Mouse (Mus musculus): ENCODE results near the gene Galntl5.
"Not testable (repeated sequence)": the region's sequence is repeated elsewhere in the genome, so short reads cannot be mapped to it uniquely, and the experiment has no call there.

Galntl5 gene

DNA sequence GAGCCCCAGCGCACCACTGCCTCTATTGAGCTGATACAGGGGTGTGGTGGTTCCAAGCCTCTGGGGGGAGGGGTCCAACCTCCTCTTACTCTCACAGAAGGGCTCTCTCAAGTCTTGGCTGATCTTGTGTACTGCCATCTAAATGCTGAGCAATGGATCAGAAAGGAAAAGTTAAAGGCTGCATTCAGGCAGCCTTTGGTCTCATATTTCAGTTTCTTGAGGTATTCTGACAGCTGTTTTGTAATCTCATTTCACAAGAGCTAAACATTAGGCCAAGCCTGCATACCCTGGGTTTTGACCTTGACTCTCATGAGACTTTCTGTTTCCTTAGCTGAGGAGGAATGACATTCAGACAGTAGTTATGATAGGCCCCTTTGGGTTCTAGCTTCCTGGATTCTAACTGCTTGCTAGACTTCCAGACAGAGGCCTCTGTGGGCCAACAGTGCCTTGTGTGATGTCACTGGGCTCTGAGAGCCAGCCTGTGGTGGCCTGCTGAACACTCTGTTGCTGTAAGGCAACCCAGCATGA is at the start of gene Galntl5:
TSS of gene Galntl5 (plus strand) at position 457 of the 528 bp plus-strand sequence.
- DNase-seq (ENCODE audit: low read depth, low spot score), result no peak

DNA sequence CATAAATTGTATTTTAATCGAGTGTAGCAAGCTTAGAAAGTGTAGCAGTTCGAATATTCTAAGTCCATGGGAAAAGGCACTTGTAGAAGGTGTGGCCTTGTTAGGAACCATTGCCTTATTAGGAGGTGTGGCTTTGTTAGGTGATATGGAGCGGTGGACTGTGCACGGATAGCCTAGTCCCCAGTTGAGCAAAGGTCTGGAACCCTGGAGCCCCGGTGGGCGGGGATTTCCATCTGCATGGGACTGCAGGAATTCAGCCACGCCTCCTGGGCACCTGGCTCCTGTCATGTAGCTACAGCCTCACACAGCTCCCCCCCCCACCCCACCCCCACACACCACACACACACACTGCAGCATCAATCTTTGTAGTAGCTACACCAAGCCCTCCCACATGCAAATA is 34.6 kb upstream of the Galntl5 start:
- peak; percentile 58 for DNase-seq (ENCODE audit: low read depth, low spot score)

DNA sequence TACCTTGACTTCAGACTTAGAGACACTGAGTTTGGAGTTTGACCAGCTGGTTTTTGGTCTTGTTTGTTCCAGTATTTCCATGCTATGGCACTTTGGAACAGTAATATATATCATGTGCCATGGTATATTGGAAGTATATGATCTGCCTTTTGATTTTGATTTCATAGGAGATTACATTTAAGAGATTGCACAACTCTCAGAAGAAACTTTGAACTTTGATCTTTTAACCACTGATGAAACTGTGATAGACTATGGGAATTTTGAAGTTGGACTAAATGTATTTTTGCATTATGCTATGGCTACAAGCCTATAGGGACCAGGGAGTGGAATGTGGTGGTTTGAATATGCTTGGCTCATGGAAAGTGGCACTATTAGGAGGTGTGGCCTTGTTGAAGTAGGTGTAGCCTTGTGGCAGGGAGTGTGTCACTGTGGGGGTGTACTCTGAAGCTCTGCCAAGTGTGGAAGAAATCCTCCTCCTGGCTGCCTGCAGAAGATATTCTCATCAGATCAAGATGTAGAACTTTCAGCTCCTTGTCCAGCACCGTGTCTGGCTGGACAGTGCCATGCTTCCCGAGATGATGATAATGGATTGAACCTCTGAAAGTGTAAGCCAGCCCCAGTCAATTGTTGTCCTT is 31.8 kb upstream of the Galntl5 start:
- no peak for DNase-seq (ENCODE audit: low read depth, low spot score)

DNA sequence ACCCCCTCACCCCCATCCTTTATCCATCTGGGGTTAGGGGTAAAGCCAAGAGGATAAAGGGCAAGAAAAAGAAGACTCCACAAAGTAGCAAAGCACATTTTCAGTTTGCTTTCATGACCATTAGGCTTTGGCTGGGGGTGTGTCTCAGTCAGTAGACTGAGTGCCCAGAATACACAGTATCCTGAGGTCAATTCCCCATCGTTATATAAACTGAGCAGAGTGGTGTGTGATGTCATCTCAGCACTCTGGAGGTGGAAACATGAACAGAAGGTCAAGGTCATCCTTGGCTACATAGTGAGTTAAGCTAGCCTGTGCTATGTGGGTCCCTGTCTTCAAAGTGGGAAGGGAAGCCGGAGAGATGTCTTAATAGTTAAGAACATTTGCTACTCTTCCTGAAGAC is 27.8 kb upstream of the Galntl5 start:
- no peak for DNase-seq (ENCODE audit: low read depth, low spot score)

- no peak for DNase-seq (ENCODE audit: low read depth, low spot score)
These were observed 27.3 kb upstream of the Galntl5 start for GRCm38 (mm10) chr5:25153996-25154395.

DNA sequence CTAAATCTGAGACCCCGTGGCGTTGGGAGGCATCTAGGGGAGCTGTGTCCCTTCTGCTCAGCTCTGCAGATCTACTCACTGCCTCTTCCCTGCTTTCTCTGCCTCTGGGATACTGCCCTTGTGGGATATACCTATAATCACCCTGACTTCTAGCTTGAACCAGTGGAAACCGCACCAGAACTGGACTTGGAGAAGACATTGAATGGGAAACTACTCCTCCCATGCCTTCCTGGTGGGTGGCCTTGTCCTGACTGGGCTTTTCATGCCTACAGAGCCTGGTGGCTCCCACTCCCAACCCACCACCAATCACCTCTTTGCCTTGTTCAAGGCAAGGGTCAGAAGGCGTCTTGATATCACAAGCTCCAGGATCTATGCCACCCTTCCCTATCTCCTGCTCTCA is 26.4 kb upstream of the Galntl5 start:
- DNase-seq (ENCODE audit: low read depth, low spot score), result no peak

- no peak for DNase-seq (ENCODE audit: low read depth, low spot score)
These were observed 25.9 kb upstream of the Galntl5 start for GRCm38 (mm10) chr5:25155351-25155750.

- DNase-seq (ENCODE audit: low read depth, low spot score), result peak; percentile 69
These were observed 24.1 kb upstream of the Galntl5 start for GRCm38 (mm10) chr5:25157136-25157535.

DNA sequence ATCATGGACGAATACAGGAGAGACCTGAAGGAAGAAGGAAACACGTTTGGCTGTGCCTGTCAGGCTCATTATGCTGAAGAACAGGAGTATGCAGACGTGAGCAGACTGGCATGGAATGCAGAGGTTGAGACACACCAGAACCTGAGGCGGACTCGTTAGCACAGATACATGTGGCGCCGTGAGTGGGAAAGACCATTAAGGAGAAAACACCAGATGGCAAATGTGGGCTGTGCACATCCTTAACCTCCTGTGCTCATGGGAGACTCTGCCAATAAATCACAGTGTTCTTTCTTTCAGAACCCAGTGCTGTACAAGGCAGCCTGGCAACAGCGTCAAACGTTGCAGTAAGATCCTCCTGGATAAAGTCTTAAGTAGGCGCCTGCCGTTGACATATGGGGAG is 20.7 kb upstream of the Galntl5 start:
- no peak for DNase-seq (ENCODE audit: low read depth, low spot score)

DNA sequence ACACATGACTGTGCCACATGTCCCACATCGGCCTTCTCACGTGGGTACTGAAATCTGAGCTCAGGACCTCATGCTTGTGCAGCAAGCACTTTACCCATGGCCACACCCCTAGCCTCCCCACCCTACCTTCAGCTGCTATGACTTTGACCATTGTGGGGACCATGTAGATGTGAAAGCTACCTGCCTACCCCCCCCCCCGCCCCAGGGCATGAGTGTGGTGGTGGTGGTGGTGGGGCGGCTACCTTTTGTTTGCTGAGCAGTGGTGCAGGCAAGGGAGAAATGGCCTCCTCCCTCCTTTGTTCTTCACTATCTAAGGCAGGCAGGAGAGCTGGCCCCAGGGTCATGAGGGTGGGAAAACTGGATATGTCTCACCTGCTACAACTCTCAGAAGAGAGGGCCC is 18.3 kb upstream of the Galntl5 start:
- no peak for DNase-seq (ENCODE audit: low read depth, low spot score)

DNA sequence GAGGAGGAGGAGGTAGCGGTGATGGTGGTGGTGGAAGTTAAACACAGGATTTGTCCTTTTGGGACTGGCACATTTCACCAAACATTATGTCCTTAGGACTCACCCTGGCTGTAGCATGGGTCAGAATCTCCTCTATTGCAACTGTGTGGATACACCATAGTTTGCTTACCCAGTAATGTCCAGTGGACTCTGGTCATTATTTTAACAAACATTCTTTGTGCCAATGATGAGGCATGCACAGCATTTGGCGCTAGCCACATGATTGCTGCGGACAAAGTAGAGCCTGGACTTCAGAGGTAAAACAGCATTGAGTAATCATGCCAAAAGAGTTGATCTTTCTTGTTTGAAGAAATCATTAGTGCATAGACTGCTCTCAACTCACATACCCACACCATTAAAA is 17.3 kb upstream of the Galntl5 start:
- DNase-seq (ENCODE audit: low read depth, low spot score), result no peak

DNA sequence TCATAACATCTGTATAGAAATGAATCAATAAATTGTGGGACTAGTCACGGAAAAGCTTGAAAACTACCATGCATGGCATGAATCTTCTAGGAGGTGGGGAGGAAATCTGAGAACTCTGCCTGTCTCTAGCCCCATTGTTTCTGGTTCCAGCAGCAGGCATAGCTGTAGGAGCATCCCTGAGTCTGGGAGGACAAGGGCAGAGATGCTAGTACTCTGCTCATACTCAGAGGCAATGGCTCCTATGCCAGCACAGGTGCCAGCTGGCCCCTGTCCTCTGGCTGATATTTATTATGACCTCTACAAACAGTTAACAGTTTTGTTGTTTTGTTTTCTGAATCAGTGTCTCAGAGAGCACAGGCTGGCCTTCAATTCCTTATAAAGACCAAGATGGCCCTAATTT is 16.9 kb upstream of the Galntl5 start:
- no peak for DNase-seq (ENCODE audit: low read depth, low spot score)

GRCm38 (mm10) chr5:25165102-25165788 is 16.0 kb upstream of the Galntl5 start:
- DNase-seq (ENCODE audit: low read depth, low spot score), result no peak

DNA sequence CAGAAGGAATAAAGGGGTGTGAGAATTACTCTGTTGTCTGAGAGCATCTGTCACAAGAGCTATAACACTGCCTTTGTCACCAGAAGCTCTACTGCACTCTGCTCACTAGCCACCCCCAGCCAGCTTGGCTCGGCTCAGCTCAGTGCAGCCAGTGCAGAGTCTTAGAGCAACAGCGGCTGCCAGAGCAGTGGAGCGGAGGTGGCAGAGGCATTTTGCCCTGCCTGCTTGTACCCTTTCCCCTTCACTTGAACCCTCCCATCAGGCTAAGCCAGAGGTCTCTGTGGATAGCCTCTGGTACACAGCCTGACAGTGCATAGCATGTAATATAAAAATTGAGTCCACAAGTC is 15.5 kb upstream of the Galntl5 start:
- DNase-seq (ENCODE audit: low read depth, low spot score), result no peak

DNA sequence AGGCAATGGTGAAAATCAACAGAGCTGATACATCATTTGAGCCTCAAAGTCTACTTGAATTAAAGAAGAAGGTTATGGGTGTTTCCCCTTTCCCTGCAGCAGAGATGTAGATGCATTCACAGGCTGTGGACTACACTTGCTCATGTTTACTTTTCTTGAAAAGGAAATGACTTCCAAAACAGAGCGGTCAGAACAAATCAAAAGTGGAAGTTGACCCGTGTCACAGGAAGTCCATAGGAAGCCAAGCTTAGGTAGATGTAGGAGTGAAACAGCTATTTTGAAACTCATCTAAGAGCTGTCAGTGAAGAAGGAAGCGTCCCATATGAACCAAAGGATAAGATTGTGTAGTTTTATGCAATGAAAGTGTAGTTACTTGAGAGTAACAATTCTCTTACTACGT is 14.6 kb upstream of the Galntl5 start:
- DNase-seq (ENCODE audit: low read depth, low spot score), result no peak

- not testable (repeated sequence) for DNase-seq (ENCODE audit: low read depth, low spot score)
These were observed 3.3 kb upstream of the Galntl5 start for GRCm38 (mm10) chr5:25177937-25178336.

- not testable (repeated sequence) for DNase-seq (ENCODE audit: low read depth, low spot score)
These were observed 2.7 kb upstream of the Galntl5 start for GRCm38 (mm10) chr5:25178543-25178942.

GRCm38 (mm10) chr5:25179284-25179683 is 2.0 kb upstream of the Galntl5 start:
- DNase-seq (ENCODE audit: low read depth, low spot score), result peak; percentile 44

DNA sequence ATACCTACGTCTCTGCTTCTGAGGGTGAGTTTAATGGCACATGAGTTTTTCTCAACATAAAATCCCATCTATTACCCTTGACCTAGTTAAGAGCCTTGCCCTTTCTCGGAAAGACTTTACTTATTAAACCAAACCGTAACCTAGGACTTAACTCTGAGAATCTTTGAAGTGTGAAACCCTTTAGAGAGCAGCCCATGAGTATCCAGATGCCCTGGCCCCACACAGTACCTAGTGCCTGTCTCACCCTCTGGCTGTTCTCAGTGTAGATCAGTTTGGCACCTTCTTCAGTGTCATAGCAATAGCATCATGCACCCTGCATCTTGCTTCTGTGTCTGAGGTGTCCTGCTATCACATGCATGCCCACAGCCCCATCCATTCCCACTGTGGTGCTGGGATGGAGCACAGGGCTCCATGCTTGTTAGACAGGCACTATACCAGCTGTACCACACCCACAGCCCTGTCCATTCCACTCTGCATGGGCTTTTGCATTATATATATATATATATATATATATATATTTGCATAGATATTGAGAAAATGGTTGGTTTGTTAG is 1.2 kb upstream of the Galntl5 start:
- no peak for DNase-seq (ENCODE audit: low read depth, low spot score)

- no peak for DNase-seq (ENCODE audit: low read depth, low spot score)
These were observed 2.3 kb downstream of the Galntl5 start for GRCm38 (mm10) chr5:25183595-25183994.

DNA sequence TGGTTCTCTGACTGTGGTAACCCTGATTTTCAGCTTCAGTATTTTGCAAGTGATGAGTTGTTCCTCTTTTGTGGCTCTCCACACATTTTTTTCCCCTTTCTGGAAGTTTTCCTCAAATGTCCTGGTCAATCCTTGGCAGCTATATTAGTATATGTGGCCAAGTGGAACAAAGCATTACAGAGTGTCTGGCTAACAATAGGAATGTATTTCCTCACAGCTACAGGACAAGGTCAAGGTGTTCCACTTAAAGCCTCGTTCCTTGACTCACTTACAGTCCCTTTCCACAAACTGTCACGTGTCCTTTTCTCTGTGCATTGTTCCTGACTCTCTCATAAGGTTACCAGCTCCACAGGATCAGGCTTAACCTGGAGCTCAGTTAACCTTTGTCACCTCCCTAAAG is 3.3 kb downstream of the Galntl5 start:
- DNase-seq (ENCODE audit: low read depth, low spot score), result peak; percentile 33

DNA sequence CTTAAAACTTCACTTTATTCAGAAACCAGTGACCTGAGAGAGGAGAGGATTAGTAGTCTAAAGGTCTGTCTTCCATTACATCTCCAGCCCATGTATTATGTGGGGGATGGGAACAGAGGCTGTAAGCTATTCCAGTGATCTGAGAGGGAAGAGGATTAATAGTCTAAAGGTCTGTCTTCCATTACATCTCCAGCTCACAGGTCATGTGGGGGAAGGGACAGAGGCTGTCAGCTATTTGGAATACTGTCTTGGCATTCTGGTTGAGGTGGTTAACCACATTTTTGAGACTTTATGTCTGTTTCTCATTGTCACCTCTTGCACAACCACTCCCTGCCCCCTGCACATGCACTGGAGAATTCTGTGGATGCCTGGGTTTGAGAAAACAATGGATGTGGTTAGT is 6.5 kb downstream of the Galntl5 start:
- no peak for DNase-seq (ENCODE audit: low read depth, low spot score)

GRCm38 (mm10) chr5:25188802-25189201 is 7.5 kb downstream of the Galntl5 start:
- peak; percentile 56 for DNase-seq (ENCODE audit: low read depth, low spot score)

Data from R1 (cell line).